Mouse (Mus musculus) activated CD4-positive, CD25-positive, alpha-beta regulatory T cell, adult 4 months (primary cell): Measurements from ENCODE around the gene Slc2a13. TPM values are rescaled to one million over a fixed set of nuclear protein-coding genes. Genes with fewer than 3 reads are reported as not detected.

Experiments used
- ATAC-seq: one replicate; pipeline ENCODE4 v1.8.0; 2017
- polyA plus RNA-seq, 2 experiments: library from polyadenylated mRNA; unstranded; fragments of 100-300 nt; shearing (Covaris generic); gene quantifications; one replicate each; pipeline ENCODE4 v1.2.1; 2017

Slc2a13 gene
- polyA plus RNA-seq, 2 experiments from 2014 or later = 0.13 TPM; not detected in 1

DNA sequence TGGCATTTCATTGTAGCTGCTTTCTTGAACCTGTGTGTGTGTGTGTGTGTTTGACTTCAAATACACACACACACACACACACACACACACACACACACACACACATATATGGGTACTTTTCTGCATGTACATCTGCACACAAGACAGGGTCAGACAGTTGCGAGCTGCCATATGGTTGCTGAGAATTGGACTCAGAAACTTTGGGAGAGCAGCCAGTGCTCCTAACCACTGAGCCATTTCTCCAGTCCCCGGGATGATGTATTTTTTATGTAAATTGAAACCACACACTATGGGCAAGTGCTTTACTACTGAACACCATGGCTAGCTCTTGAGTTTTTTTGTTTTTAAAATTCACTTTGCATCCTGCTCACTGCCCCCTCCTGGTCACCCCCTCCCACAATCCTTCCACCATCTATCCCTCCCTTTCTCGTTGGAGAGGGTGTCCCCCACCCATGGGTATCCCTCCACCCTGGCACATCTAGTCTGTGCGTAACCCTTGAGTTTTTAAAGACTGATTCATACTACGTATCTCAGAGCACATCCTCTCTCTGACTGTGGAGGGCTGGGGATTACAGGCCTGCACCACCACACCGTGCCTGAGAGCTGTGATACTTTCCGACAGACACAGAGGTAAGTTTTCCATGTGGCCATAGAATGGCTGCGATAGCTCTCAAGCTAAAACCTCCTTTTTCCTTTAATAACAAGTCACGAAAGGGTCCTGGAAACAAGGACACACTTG, 200.4 kb downstream of the Slc2a13 start:
- ATAC-seq = no peak

- no peak for ATAC-seq
Measured at GRCm38 (mm10) chr15:91371859-91372394, 201.1 kb downstream of the Slc2a13 start.

- ATAC-seq = no peak
Measured at GRCm38 (mm10) chr15:91369736-91370449, 203.2 kb downstream of the Slc2a13 start.

DNA sequence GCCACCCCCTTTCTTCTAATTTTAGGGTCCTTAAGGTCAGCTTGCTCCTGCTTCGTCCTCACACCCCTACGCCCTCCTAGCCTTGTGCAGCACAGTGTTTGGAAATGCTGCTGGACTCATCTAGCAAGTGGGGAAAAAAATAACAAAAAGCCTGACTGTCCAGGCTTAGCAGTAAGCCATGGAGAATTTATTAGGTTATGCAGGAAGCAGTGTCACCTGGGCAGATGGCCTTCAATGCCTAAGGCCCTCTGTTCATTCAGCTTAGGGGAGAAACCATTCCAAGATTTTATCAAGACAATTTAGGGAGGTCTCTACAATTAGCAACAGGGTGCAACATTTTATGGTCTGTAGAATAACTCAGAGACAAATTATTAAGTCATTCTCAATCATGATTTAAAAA, 212.6 kb downstream of the Slc2a13 start:
- ATAC-seq = no peak

- ATAC-seq = no peak
Measured at GRCm38 (mm10) chr15:91351006-91351405, 222.1 kb downstream of the Slc2a13 start.

DNA sequence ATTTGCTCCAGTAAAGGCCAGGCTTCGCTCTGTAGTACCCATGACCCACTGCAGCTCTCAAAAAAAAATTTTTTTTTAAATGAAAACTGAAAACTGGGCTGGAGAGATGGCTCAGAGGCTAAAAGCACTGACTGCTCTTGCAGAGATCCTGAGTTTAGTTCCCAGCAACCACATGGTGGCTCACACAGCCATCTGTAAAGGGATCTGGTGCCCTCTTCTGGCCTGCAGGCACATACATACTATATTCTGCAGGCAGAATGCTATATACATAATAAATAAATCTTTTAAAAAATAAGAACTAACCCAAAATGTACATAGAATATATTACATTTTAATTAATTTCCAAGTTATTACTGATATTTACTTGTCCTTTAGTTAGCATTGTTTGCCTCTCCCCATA, 234.7 kb downstream of the Slc2a13 start:
- no peak for ATAC-seq

DNA sequence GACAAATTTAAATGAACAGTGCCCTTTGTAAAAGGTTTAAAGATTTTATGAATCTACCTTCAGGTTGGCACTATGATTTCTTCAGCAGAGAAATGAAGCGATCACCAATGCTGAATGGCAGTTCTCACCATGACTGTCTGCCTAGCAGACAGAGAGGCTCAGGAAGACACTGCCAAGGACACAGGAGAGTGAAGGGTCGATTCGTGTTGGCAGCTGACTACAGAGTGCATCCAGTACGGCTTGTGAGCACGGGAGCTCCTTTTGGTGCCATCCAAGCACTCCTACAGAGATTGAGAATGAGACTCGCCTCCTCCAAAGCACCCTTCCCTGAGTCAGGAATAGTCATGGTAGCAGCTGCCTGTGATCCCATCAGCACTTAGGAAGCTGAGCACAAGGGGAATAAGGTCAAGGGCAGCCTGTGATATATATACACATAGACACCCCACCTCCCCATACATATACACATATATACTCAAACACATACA, 238.6 kb downstream of the Slc2a13 start:
- no peak for ATAC-seq

DNA sequence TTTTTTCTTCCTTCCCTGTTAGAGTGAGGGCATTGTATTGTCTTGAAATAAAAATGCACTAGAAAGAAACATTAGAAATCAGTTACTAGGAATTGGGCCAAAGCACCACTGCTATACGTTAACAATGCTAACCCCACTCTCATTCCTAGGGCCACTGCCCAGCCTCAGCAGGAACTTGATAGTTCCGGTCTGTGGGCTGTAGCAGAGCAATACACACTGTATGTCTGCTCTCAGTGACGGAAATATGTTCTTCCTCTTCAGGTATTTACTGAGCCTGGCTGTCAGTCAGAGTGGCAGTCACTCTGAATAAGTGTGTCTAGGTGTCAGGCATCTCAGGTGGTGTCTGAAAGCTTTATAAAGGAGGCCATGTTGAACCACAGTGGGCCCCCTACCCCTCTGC, 245.3 kb downstream of the Slc2a13 start:
- no peak for ATAC-seq

DNA sequence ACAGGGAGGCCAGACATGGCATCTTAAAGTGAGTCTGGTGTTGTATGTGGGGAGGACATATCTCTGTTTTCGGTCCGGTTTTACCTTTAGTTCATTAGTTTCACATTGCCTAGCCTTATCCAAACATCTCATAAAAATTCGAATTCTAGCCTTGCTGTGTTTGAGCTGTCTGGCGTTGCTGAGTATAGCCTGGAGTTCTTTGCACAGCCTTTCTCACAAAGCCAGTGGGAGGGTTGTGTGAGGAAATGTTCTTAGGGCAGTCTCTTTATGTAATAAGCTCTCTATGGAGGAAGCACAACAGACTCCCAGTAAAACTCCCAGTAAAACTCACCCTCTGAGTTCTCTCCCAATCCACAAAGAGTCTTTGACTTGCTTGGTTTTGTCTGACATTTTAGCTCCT, 246.0 kb downstream of the Slc2a13 start:
- ATAC-seq = no peak

GRCm38 (mm10) chr15:91319376-91319775, 253.7 kb downstream of the Slc2a13 start:
- ATAC-seq = no peak

DNA sequence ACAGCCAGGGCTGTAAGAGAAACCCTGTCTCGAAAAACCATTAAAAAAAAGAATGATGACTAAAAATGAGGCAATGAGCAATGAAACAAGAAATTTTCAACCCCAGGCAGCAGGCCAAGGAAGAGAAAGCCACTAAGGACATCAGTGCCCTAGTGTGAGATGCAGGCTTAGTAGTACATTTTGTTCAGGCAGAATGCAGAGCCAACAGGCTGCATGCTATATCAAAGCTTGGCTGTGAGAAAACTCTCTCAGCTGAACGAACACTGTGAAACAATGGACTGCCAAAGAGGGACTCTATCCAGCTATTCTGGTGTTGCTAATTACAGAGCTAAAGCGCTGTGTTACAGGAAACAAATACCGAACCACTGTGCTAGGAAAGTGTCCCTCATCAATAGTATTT, 256.1 kb downstream of the Slc2a13 start:
- no peak for ATAC-seq

- ATAC-seq = no peak
Measured at GRCm38 (mm10) chr15:91314402-91315318, 258.4 kb downstream of the Slc2a13 start.

DNA sequence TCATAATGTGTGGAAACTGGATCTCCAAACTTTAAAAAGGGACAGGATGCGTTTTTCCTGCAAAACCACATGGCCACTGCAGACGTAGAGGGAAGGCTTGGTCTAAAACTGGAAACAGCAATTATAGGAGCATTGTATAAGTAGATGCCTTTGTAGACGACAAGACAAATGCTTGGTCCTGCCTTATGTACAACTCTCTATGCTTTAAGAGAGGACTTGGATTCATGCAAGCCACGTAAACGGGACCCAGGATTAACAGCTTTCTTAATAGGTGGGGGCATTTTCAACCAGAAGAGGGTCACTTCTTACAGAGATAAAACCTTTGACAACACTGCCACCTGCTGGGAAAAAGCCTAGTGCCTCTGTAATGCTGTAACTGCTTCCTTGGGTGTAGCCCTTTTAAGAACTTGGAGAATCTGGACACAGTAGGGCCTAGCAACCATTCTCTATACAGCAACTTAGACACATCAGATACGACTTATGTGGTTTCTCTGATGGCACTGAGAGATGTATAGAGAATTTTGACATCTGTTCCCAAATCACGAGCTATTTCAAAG, 268.7 kb downstream of the Slc2a13 start:
- ATAC-seq = no peak

DNA sequence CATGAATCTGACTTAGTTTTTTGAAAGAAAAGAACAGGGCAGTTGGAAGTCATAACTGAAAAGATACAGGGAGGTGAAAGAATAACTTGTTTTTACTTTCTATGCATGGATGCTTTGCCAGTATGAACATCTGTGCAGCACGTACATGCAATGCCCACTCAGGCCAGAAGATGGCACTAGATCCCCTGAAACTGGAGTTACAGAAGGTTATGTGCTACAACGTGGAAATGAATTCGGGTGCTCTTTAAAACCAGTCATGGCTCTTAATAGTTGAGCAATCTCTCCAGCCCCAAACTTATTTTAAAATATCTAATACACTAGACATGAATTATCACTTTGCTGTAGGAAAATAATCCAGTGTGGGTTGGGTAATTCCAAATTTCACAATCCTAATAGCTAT, 271.7 kb downstream of the Slc2a13 start:
- peak; percentile 52 for ATAC-seq

DNA sequence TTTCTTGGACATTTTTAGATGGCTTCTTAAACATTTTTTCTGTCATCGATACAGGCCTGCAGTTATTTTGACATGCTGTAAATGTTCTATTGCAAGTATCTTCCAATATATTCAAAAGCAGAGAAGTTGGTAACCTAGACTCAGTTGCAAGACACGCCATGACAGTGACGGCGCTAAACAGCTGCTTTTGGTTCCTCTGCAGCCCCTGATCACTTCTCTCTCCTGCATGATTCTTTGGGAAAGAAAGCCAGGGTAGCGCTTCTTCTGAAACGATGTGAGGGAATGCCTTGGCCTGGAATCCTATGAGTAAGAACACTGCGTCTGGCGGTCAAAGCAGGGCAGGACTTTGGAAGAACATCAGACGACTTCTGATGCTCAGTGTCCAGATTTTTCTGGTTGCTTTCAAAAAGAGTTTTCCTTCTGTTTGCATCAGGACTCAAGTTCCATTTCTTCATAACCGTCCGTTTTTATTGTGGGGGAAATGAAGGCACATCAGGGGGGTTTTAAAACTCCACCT, 273.7 kb downstream of the Slc2a13 start:
- ATAC-seq = no peak

GRCm38 (mm10) chr15:91283418-91283817, 289.6 kb downstream of the Slc2a13 start:
- no peak for ATAC-seq

DNA sequence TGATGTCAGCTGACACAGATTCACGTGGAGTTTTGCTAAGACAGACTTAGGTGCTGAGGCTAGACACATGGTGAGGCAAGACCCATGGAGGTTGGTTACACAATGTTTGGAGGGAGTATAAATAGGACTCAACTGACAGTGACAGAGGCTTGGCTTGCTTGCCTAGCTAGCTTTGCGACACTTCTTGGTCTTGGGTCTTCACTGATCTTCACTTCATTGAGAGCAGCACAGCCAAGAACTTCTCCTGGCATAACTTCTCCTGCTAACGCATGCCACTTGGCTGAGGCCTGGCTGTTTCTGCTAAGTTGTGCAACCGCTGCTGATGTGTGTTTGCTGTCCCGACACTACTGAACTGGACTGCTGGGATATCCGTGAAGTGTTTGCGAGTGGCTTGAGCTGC, 290.2 kb downstream of the Slc2a13 start:
- no peak for ATAC-seq

DNA sequence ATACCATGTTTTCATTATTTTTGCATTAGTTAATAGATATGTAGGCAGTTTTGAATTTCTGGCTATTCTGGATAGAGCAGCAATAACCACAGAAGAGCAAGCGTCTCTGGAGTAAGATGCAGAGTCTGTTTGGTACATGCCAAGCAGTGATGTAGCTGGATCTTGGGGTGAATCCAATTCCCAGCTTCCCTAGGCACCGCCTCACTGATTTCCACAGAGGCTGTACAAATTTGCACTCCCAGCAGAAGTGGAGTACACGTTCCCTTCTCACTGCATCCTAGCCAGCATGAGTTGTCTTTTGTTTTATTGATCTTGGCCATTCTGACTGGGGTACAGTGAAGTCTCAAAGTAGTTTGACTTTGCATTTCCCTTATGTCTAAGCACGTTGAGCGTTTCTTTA, 291.5 kb downstream of the Slc2a13 start:
- no peak for ATAC-seq

GRCm38 (mm10) chr15:91279571-91279970, 293.5 kb downstream of the Slc2a13 start:
- no peak for ATAC-seq

GRCm38 (mm10) chr15:91275961-91276360, 297.1 kb downstream of the Slc2a13 start:
- ATAC-seq = no peak

- no peak for ATAC-seq
Measured at GRCm38 (mm10) chr15:91268532-91268931, 304.5 kb downstream of the Slc2a13 start.

DNA sequence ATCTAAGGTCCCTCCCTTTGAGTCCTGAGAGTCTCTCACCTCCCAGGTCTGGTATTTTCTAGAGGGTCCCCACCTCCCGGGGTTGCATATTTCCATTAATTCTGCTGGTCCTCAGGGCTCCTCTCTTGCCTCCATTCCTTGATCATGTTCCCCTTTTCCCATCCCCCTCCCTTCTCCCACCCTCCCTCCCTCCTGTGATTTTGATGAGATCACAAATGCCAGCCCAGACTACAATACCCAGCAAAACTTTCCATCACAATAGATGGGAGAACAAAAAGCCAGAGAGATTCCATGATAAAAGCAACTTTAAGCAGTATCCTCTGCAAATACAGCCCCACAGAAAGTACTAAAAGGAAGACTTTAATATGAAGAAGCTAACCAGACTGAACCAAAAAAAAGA, 309.1 kb downstream of the Slc2a13 start:
- ATAC-seq = no peak
